Mouse (Mus musculus) adrenal gland (tissue): ENCODE data around the gene Cox7a2.

Experiments
- intact Hi-C: fragments of 180-260 bp; cut with DNase I; formaldehyde crosslinking; loops from one replicate; pipeline ENCODE4 v1.15.1; 2025
- long read RNA-seq, 2 experiments: library from polyadenylated mRNA; unstranded; transcript quantifications; one replicate each; pipeline ENCODE4 v2.0.0; 2020; ENCODE audit warnings: borderline replicate concordance in 1 of 2; ENCODE audit not compliant: insufficient replicate concordance in 1 of 2

Cox7a2 gene
- long read RNA-seq, experiment 1, transcript Cox7a2-201 (4 exons, 659 nt): major isoform, 491 of 510 reads
- long read RNA-seq, experiment 1, partial matches to known transcripts: 3 of 510 reads
- long read RNA-seq, experiment 1, other reads (novel, unspliced or antisense): 16 of 510 reads
- long read RNA-seq, experiment 2, transcript Cox7a2-201 (4 exons, 659 nt): major isoform, 510 of 519 reads
- long read RNA-seq, experiment 2, partial matches to known transcripts: 1 of 519 reads
- long read RNA-seq, experiment 2, other reads (novel, unspliced or antisense): 8 of 519 reads

DNA sequence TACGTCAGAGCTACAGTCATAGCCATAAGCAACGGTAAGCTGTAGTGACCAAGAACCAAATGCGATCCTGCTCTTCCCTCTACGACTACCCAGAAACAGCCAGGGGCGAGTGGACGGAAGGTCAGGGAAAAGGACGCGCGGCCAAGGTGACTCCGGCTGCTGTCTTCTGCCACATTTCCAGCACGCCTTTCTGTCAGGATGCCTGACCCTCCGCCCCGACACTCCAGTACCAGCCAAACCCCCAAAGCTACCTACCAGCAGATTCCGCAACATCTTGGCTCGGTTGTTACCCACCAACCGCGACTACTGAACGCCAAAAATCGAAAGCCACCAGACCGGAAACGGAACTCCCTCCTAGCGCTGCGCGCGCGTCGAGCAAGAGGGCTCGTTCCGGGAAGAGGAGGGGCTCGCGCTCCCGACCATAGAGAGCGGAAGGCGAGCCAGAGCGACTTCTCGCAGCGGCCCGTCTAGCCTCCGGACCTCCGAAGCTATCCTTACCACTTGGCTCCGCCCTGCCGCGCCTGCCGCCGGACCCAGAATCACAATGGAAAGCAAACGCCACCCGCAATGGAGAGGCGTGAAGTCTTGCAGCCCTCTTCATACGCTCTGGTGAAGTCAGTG is at the start of gene Cox7a2:
Gene Cox7a2 (minus strand): TSS at position 494 of the 621 bp plus-strand sequence.
- intact Hi-C loops: loop anchor here (5.0 kb wide), 1 partner anchor 38 kb away; no protein-coding TSS in a partner anchor

- intact Hi-C loops: no loop called here
Measured at GRCm38 (mm10) chr9:79809411-79809810, 49.7 kb upstream of the Cox7a2 start.

- intact Hi-C loops: loop anchor here (2.0 kb wide), 2 partner anchors 196 to 220 kb away; no protein-coding TSS in a partner anchor
Measured at GRCm38 (mm10) chr9:79807178-79807577, 47.5 kb upstream of the Cox7a2 start.

- intact Hi-C loops: loop anchor here (2.0 kb wide), 2 partner anchors 196 to 220 kb away; no protein-coding TSS in a partner anchor
Measured at GRCm38 (mm10) chr9:79806317-79807075, 46.8 kb upstream of the Cox7a2 start.

DNA sequence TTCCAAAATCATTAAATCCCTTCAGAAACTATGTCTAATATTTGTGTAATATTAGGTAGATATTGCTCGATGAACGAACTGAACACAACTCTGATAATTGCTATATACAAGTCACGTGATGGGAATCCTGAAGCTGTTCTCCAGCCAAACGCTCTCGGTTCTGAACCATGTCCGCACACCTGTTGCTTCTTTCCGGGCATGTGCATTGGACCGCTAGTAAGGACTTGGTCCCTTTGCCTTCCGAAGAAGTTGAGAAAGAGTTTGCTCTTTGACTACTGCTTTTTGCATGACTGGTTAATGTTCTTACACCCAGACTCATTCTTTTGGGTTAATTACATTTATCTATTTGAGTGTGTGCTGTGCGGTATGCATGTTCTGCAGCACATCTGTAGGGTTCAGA is 45.7 kb upstream of the Cox7a2 start:
- intact Hi-C loops: no loop called here

- intact Hi-C loops: loop anchor here (5.0 kb wide), 1 partner anchor 34 kb away; no protein-coding TSS in a partner anchor
Measured at GRCm38 (mm10) chr9:79796461-79797135, 36.9 kb upstream of the Cox7a2 start.

GRCm38 (mm10) chr9:79795076-79795475 is 35.4 kb upstream of the Cox7a2 start:
- intact Hi-C loops: loop anchor here (5.0 kb wide), 1 partner anchor 33 kb away; no protein-coding TSS in a partner anchor

DNA sequence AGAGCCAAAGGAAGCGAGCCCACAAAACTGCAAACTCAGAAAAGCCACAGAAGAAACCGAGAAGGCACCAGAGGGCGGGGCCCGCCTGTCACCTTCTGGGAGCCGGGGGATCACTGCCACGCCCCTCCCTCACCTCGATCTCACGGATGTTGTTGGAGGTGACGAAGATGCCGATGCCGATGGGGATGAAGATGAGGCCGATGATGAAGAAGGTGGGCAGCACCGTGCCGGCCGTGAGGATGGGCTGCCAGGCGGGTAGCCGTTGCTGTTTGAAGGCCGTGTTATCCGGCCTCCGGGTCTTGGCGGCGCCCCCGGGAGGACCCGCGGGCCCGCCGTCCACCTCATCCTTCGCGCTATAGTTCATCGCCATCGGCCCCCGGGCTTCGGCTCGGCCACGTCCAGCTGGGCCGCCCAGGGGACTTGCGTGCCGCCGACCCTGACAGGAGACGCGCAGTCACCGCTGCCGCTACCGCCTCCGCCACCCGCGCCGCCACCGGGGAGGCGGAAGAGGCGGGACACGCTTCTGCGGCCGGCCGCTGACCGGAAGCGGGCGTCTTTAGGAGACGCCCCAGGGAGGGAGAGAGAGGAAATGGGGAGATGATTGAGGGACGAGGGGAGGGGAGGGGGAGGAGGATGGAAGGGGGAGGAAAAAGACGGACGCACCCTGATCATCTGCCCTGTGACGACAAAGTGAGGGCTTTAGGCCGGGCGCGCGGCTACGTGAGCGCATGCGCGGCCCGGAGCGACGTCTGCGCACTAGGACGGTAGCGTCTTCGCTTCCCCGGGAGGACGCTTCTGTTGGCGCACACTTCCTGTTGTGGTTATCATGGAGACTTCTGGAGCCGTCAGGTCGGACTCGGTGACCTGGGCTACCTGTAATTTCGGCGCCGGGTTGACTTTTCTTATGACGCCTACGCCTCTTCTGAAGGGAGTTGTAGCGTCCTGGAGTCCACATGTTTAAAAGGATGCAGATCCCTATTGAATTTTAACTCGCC is 33.5 kb upstream of the Cox7a2 start, which contains the start of gene Tmem30a:
Gene Tmem30a (minus strand): TSS at position 667 of the 995 bp plus-strand sequence.
- intact Hi-C loops: no loop called here

DNA sequence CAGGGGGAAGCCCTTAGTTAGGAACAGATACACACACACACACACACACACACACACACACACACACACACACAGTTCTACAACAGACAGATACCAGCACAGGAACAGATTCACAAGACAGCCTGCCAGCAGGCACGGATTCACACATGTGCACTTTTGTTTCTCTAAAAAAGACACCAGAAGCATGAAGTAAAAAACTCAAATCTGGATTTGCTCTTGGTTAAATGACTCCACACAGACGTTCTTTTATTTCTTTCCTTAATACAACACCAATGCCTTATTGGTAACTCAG is 26.1 kb upstream of the Cox7a2 start:
- intact Hi-C loops: no loop called here

GRCm38 (mm10) chr9:79784934-79785793 is 25.5 kb upstream of the Cox7a2 start:
- intact Hi-C loops: no loop called here

DNA sequence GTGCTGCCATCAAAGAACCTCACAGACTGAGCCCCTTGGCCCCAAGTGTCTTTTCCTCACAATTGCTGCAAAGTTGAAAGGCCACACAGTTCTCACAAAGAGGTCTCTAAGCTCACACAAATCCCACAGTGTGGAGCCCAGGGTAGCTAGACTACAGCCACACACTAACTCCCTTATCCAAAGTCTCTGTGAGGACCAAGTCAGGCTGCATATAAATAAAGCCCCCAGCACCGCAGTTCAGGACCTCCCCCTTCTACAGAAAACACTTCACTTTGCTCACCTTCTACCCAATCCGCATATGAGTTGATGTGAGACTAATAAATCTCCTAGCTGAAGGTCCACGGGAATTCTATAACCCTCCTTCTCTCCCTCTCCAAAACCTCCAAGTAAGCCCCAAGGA is 24.8 kb upstream of the Cox7a2 start:
- intact Hi-C loops: no loop called here

DNA sequence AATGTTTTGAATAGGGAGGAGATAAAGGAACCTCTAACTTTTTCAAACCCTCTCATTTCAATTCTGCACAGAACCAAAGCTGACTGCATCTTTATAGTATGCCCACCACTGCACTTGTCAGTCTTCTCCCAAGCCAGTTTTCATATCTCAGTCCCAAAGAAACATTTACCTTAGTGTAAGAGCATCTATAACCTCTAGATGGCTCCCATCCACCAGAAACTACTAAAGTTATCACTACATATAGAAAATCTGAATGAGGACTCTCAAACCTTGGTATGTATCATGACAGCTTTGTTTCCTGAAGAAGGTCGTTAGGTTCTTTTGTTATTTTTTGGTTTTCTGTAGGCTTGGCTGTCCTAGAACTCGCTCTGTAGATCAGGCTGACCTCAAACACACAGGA is 19.7 kb upstream of the Cox7a2 start:
- intact Hi-C loops: no loop called here

- intact Hi-C loops: no loop called here
Measured at GRCm38 (mm10) chr9:79766991-79767545, 7.4 kb upstream of the Cox7a2 start.

GRCm38 (mm10) chr9:79765329-79765728 is 5.7 kb upstream of the Cox7a2 start:
- intact Hi-C loops: no loop called here

- intact Hi-C loops: loop anchor here (5.0 kb wide), 1 partner anchor 35 kb away; no protein-coding TSS in a partner anchor
Measured at GRCm38 (mm10) chr9:79762519-79762918, 2.8 kb upstream of the Cox7a2 start.

DNA sequence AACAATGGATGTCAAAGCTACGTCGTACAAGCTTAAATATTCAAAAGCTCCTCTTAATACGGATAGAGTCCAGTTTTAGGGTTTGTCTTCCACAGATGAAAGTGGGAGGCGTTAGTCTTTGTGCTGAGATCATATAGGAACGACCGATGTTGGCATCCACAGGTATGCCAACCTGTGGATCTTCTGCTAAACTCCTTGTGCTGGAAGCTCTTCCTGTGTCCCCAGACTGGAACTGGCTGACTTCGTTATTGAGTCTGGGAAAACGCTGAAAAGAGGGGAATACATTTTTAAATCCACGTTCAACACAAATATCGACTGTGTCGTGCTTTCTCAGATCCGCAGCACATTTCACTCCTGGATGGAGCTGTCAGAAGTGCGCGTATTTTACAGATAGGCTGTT is 398 bp upstream of the Cox7a2 start:
- intact Hi-C loops: loop anchor here (5.0 kb wide), 1 partner anchor 37 kb away; no protein-coding TSS in a partner anchor

DNA sequence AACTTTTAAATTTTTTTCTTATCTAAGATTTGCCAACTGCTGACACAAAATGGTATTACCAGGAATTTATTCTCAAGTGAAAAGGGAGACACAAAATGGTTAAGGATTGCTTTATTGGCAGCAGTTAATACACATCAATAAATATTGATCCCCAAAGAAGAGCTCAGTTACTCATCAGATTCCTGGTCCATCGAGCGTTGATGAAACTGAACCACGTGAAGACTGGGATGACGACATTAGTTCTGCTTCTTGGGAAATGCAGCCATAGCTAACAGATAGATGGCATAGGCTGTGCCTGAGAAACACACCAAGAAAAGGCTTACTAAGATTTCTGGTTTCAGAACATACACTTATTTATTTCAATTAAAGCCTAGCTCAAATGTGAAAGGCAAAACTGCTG is 4.4 kb downstream of the Cox7a2 start:
- intact Hi-C loops: no loop called here

DNA sequence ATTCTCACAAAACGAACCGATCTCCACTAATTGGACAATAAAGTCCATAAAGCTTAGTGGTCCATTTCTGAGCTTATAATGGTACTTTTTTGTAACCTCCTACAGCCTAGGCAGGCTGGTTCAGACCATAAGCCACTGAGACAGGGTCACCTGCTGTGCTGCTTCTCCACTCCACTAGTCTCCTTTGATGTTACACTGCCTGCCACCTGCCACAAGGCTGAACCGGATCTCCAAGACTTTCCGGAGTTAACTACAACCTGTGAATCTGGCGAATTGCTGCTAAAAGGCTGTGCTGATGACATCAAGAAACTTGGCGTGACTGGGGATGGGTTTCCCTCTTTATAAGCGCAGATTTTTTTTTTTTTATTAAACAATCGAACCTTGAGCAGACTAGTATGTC is 7.8 kb downstream of the Cox7a2 start:
- intact Hi-C loops: no loop called here

- intact Hi-C loops: no loop called here
Measured at GRCm38 (mm10) chr9:79750709-79751108, 9.0 kb downstream of the Cox7a2 start.
